Mouse (Mus musculus) C2C12 (cell line): ENCODE measurements around the gene Carmil3. TPM values are rescaled to one million over a fixed set of nuclear protein-coding genes. Genes with fewer than 3 reads are reported as not detected.

Experiments used
- H3K27me3 ChIP-seq: one replicate; pipeline ENCODE4 v1.6.1; 2011; ENCODE audit not compliant: control insufficient read depth, insufficient read depth, insufficient read length
- H3K36me3 ChIP-seq: one replicate; pipeline ENCODE4 v1.6.1; 2011; ENCODE audit not compliant: control insufficient read depth, insufficient read depth
- H3K4me3 ChIP-seq: one replicate; pipeline ENCODE4 v1.5.1; 2011; ENCODE audit warnings: mild to moderate bottlenecking, control low read depth; ENCODE audit not compliant: poor library complexity, insufficient read depth, severe bottlenecking
- H3K79me2 ChIP-seq: one replicate; pipeline ENCODE4 v1.6.1; 2011; ENCODE audit not compliant: control insufficient read depth, insufficient read depth
- H3K79me3 ChIP-seq: one replicate; pipeline ENCODE4 v1.6.1; 2011; ENCODE audit warnings: low read depth, control low read depth
- H3ac ChIP-seq: one replicate; pipeline ENCODE3; 2011; ENCODE audit warnings: low read depth; ENCODE audit not compliant: control insufficient read depth, insufficient read length
- CEBPB ChIP-seq: IDR thresholded peaks from one replicate; pipeline ENCODE4 v1.6.1; 2011; ENCODE audit warnings: low read depth, mild to moderate bottlenecking, control low read depth, moderate library complexity
- CTCF ChIP-seq: IDR thresholded peaks from one replicate; pipeline ENCODE4 v1.5.1; 2011; ENCODE audit not compliant: control insufficient read depth, insufficient read depth, insufficient read length
- FOSL1 ChIP-seq: IDR thresholded peaks from one replicate; pipeline ENCODE4 v1.8.0; 2011; ENCODE audit warnings: mild to moderate bottlenecking, low read length; ENCODE audit not compliant: poor library complexity, insufficient read depth, severe bottlenecking
- MAX ChIP-seq: IDR thresholded peaks from one replicate; pipeline ENCODE4 v1.6.1; 2011; ENCODE audit warnings: mild to moderate bottlenecking, control low read depth
- MYOD1 ChIP-seq: IDR thresholded peaks from one replicate; pipeline ENCODE4 v1.6.1; 2011; ENCODE audit warnings: low read depth; ENCODE audit not compliant: control insufficient read depth, insufficient read length
- MYOG ChIP-seq: IDR thresholded peaks from one replicate; pipeline ENCODE4 v1.6.1; 2011; ENCODE audit not compliant: control insufficient read depth, insufficient read length; ENCODE audit errors: extremely low read depth
- USF1 ChIP-seq: IDR thresholded peaks from one replicate; pipeline ENCODE4 v1.6.1; 2011; ENCODE audit warnings: low read depth, mild to moderate bottlenecking, control low read depth, moderate library complexity
- polyA plus RNA-seq: library from polyadenylated mRNA; unstranded; fragments of >200 nt; fragmentation: generic; extraction: Trizol; gene quantifications from one replicate; pipeline ENCODE4 v1.2.1, GENCODE M21; 2012; ENCODE audit warnings: missing spikeins

The Carmil3 gene
- polyA plus RNA-seq, 1 experiment = 0.23 TPM

DNA sequence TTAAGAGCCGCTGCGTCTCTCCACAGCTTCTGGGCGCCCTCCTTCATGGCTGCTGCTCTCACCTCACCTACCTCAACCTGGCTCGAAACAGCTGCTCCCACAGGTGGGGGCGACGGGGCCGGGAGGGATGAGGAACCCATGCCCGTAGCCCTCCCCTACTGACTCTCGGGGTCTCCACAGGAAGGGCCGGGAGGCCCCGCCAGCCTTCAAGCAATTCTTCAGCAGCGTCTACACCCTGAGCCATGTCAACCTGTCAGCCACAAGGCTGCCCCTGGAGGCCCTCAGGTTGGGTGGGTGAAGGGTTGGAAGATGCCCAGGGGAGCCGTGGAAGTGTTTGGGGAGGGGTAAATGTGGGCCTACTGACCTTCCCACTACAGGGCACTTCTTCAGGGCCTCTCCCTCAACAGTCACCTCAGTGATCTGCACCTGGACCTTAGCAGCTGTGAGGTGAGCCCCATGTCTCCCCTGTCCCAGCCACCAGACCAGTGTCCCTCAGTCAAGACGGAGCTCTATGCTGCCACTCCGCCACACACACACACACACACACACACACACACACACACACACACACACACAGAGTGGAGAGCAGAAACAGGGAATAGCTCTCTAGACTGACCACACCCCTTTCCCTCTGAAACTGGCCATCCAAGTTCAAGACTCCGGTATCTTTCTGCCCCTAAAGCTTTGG lies 6.5 kb downstream of the Carmil3 start:
- no peaks in the 10 kb centered on the region for H3K79me2 ChIP-seq
- H3ac ChIP-seq = no peak overlapping the region
- TF ChIP-seq USF1 (no peak), MAX (no peak), FOSL1 (no peak), CTCF (no peak), MYOG (no peak), MYOD1 (no peak), CEBPB (no peak)
- no peak overlapping the region for H3K4me3 ChIP-seq
- H3K36me3 ChIP-seq = no peaks in the 10 kb centered on the region
- H3K79me3 ChIP-seq = no peaks in the 10 kb centered on the region
- H3K27me3 ChIP-seq = peaks cover 88% of the 10 kb centered on the region

DNA sequence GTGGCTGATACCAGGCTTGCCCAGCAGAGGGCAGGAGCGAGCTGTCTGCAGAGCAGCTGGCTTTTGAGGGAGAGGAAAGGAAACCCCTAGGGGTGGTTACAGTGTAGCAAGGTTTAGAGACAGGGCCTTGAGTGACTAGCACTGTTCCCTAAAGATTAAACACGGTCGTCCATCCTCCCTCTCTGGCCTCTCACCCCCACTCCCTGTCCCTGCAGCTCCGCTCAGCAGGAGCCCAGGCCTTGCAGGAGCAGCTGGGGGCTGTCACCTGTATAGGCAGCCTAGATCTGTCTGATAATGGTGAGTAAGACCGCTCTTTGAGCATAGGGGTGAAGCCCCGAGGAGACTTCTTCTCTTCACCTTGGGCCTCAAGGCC lies 7.0 kb downstream of the Carmil3 start:
- H3K4me3 ChIP-seq = no peak overlapping the region
- no peaks in the 10 kb centered on the region for H3K79me3 ChIP-seq
- H3ac ChIP-seq = no peak overlapping the region
- H3K27me3 ChIP-seq = peaks cover 93% of the 10 kb centered on the region
- H3K79me2 ChIP-seq = no peaks in the 10 kb centered on the region
- H3K36me3 ChIP-seq = no peaks in the 10 kb centered on the region
- TF ChIP-seq MYOG = no peak
- peak; percentile 72 for TF ChIP-seq CTCF
- TF ChIP-seq MAX = no peak
- TF ChIP-seq USF1 = no peak

DNA sequence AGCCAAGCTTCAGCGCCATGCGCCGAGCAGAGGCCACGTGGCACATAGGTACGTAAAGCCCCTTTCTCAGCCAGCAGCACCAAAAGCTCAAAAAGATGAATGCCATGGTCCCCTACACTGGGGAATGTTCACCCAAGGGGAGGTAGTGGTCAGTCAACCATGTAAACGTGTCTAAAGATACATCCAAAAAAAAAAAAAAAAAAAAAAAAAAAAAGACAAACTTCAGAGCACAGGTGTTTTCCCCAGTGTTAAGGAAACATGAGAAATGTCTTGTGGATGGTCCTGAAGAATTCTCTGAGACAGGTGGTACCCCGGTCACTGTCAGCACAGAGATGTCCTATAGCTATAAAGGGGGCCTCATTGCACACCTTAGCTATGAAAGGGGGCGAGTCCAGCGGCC lies 15.2 kb downstream of the Carmil3 start:
- Histone ChIP-seq H3K79me2 (no peaks in the 10 kb centered on the region), H3K4me3 (no peak overlapping the region), H3K36me3 (no peaks in the 10 kb centered on the region), H3K79me3 (no peaks in the 10 kb centered on the region), H3K27me3 (peaks cover 94% of the 10 kb centered on the region), H3ac (no peak overlapping the region)
- no peak for TF ChIP-seq FOSL1
- TF ChIP-seq USF1 = no peak
- no peak for TF ChIP-seq MAX
- no peak for TF ChIP-seq CEBPB
- TF ChIP-seq MYOD1 = no peak
- no peak for TF ChIP-seq CTCF
- no peak for TF ChIP-seq MYOG

DNA sequence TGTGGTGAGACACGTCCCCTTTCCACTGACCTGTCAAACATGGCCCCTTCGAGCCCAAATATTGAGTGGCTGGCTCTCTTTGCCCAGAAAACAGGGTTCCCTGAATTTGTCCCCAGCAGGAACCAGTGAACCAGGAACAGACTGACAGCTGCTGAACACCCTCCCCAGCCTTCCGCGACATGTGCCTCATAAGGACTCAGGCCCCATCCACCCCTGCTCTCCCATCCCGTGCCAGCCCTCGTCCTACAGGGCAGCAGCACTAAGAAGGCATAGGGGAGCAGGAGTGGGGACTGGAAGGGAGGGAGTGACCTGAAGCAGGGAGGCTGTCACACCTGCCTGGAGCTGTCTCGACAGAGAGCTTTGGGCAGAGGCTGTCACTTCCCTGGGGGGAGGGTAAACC lies 17.4 kb downstream of the Carmil3 start:
- no peaks in the 10 kb centered on the region for H3K36me3 ChIP-seq
- no peaks in the 10 kb centered on the region for H3K79me2 ChIP-seq
- TF ChIP-seq MAX (no peak), CEBPB (no peak), USF1 (no peak)
- H3K4me3 ChIP-seq = no peak overlapping the region
- no peaks in the 10 kb centered on the region for H3K79me3 ChIP-seq
- peaks cover 94% of the 10 kb centered on the region for H3K27me3 ChIP-seq
- no peak overlapping the region for H3ac ChIP-seq

DNA sequence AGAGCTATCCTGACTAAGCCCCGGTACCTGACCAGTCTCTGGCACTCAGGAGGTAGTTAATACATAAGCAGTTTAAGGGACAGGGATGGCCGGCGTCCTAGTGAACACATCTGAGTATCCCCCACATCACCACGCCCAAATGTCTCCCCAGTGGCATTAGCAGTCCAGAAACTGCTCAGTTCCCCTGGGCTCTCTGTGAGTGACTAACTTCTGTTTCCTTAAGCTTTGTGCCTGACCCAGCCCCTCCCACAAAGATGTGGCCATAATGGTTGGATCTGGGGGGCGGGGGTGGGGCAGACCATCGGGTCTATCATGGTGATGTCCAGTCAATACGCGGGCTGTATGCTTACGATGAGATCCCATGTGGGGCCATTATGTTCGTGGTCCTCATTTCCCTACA lies 19.1 kb downstream of the Carmil3 start:
- Histone ChIP-seq H3K79me2 (no peaks in the 10 kb centered on the region), H3ac (no peak overlapping the region), H3K79me3 (no peaks in the 10 kb centered on the region), H3K27me3 (peaks cover 95% of the 10 kb centered on the region), H3K36me3 (no peaks in the 10 kb centered on the region), H3K4me3 (no peak overlapping the region)
- TF ChIP-seq MYOG = no peak
- TF ChIP-seq MAX = no peak
- TF ChIP-seq CTCF = no peak
- TF ChIP-seq MYOD1 = no peak
- TF ChIP-seq USF1 = no peak
- TF ChIP-seq CEBPB = no peak
- TF ChIP-seq FOSL1 = no peak

GRCm38 (mm10) chr14:55510125-55510731 lies 19.8 kb downstream of the Carmil3 start, which contains the start of gene Cpne6:
TSS of gene Cpne6 (plus strand) at chr14:55510445.
- Histone ChIP-seq H3K27me3 (peaks cover 98% of the 10 kb centered on the region), H3K4me3 (no peak within 1 kb of the TSS), H3K79me2 (no peaks in the 10 kb centered on the region), H3K36me3 (no peaks in the 10 kb centered on the region), H3K79me3 (no peaks in the 10 kb centered on the region), H3ac (no peak within 1 kb of the TSS)
- no peak for TF ChIP-seq MYOD1
- no peak for TF ChIP-seq MAX
- no peak for TF ChIP-seq FOSL1
- no peak for TF ChIP-seq CEBPB
- no peak for TF ChIP-seq MYOG
- TF ChIP-seq CTCF = no peak
